Mouse (Mus musculus) MEL (cell line): ENCODE measurements around the gene Adprhl1.

Source experiments
- CTCF ChIP-seq, 3 experiments: IDR thresholded peaks in 2 of 3; conservative IDR thresholded peaks in 1 of 3; 2 replicates each; pipeline ENCODE4 v1.5.1; 2011 to 2012; ENCODE audit warnings: low read length in 3 of 3, low read depth in 2 of 3, mild to moderate bottlenecking in 2 of 3, improper control_type of control experiment in 1 of 3, inconsistent platforms in 1 of 3, mixed read lengths in 1 of 3, moderate library complexity in 1 of 3; ENCODE audit not compliant: control insufficient read depth in 1 of 3, insufficient read depth in 1 of 3, poor library complexity in 1 of 3, severe bottlenecking in 1 of 3
- E2F4 ChIP-seq: IDR thresholded peaks from 2 replicates; pipeline ENCODE4 v1.6.1; 2011; ENCODE audit warnings: low read depth, low read length, improper control_type of control experiment, borderline replicate concordance
- EP300 ChIP-seq, 2 experiments: IDR thresholded peaks; 2 replicates each; pipeline ENCODE4 v1.6.1; 2011; ENCODE audit warnings: improper control_type of control experiment in 2 of 2, low read length in 2 of 2, low read depth in 1 of 2, mild to moderate bottlenecking in 1 of 2
- GATA1 ChIP-seq: IDR thresholded peaks from 2 replicates; pipeline ENCODE4 v1.6.1; 2011; ENCODE audit warnings: low read depth, low read length, improper control_type of control experiment
- MAFK ChIP-seq: IDR thresholded peaks from 2 replicates; pipeline ENCODE4 v1.6.1; 2011; ENCODE audit warnings: low read depth, mild to moderate bottlenecking, low read length, improper control_type of control experiment, borderline replicate concordance
- MAX ChIP-seq: IDR thresholded peaks from 2 replicates; pipeline ENCODE4 v1.6.1; 2011; ENCODE audit warnings: low read length, improper control_type of control experiment
- MEF2A ChIP-seq: IDR thresholded peaks from 2 replicates; pipeline ENCODE4 v1.6.1; 2014; ENCODE audit warnings: low read depth, mild to moderate bottlenecking, inconsistent platforms, low read length, improper control_type of control experiment; ENCODE audit not compliant: poor library complexity, insufficient replicate concordance, severe bottlenecking; ENCODE audit errors: extremely low read depth
- MYC ChIP-seq: IDR thresholded peaks from 2 replicates; pipeline ENCODE4 v1.6.1; 2011; ENCODE audit warnings: low read depth, mild to moderate bottlenecking, low read length, improper control_type of control experiment, moderate library complexity
- POLR2A ChIP-seq, 2 experiments: IDR thresholded peaks; 2 replicates each; pipeline ENCODE4 v1.6.1; 2011 to 2012; ENCODE audit warnings: low read length in 2 of 2, mild to moderate bottlenecking in 2 of 2, control low read depth in 1 of 2, improper control_type of control experiment in 1 of 2, low read depth in 1 of 2, moderate library complexity in 1 of 2; ENCODE audit not compliant: control insufficient read depth in 1 of 2, insufficient read depth in 1 of 2, poor library complexity in 1 of 2
- POLR2AphosphoS2 ChIP-seq: IDR thresholded peaks from 2 replicates; pipeline ENCODE4 v1.6.1; 2011; ENCODE audit warnings: low read length, improper control_type of control experiment
- RCOR1 ChIP-seq: IDR thresholded peaks from 2 replicates; pipeline ENCODE4 v1.6.1; 2012; ENCODE audit warnings: low read depth, mild to moderate bottlenecking, inconsistent platforms, low read length, improper control_type of control experiment
- UBTF ChIP-seq: IDR thresholded peaks from 2 replicates; pipeline ENCODE4 v1.6.1; 2012; ENCODE audit warnings: low read depth, mild to moderate bottlenecking, inconsistent platforms, low read length, improper control_type of control experiment, moderate library complexity, borderline replicate concordance; ENCODE audit not compliant: insufficient read depth
- ZC3H11A ChIP-seq: IDR thresholded peaks from 2 replicates; pipeline ENCODE4 v1.6.1; 2012; ENCODE audit warnings: low read depth, mild to moderate bottlenecking, inconsistent platforms, low read length, improper control_type of control experiment
- ZKSCAN1 ChIP-seq: IDR thresholded peaks from 2 replicates; pipeline ENCODE4 v1.6.1; 2012; ENCODE audit warnings: low read depth, mild to moderate bottlenecking, inconsistent platforms, low read length, improper control_type of control experiment, moderate library complexity

- TF ChIP-seq ZKSCAN1 (no peak), POLR2AphosphoS2 (no peak), MAFK (no peak), MYC (no peak), POLR2A (IDR thresholded peaks at IDR 0.05; ENCODE audit: control insufficient read depth in 1 of 2, insufficient read depth in 1 of 2, low read depth in 1 of 2, low read length in 2 of 2, poor library complexity in 1 of 2) (no peak), CTCF (IDR thresholded peaks at IDR 0.05 in 2 of 3, conservative IDR thresholded peaks at IDR 0.05 in 1 of 3; ENCODE audit: control insufficient read depth in 1 of 3, insufficient read depth in 1 of 3, low read depth in 2 of 3, low read length in 3 of 3, poor library complexity in 1 of 3, severe bottlenecking in 1 of 3) (no peak), GATA1 (no peak), MAX (no peak), MEF2A (no peak), RCOR1 (no peak), ZC3H11A (no peak), E2F4 (no peak), UBTF (no peak), EP300 (IDR thresholded peaks at IDR 0.05; ENCODE audit: low read depth in 1 of 2, low read length in 2 of 2) (no peak)
These were observed 13.3 kb downstream of the Adprhl1 start for GRCm38 (mm10) chr8:13240691-13241090.
